In the genomic region with DNA sequence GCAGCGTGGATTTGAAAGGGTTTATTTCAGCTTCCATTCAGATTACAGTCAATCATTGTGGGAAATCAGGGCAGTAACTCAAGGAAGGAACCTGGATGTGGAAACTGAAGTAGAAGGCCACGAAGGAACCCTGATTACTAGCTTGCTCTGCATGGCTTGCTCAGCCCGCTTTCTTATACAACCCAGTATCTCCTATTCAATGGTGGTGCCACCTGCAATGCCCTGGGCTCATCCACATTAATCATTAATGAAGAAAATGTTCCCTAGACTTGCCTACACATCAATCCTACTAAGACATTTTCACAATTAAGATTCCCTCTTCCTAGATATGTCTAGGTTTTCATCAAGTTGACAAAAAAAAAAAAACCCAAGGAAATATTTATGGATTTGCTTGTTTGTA, we compare ENCODE assay signal across 19 mouse cellular contexts. TPM values are rescaled to one million over a fixed set of nuclear protein-coding genes. Genes with fewer than 3 reads are reported as not detected.
DNase-seq lines count a peak whose midpoint lies in the region; TF ChIP-seq lines count a peak whose summit lies in the region.
"Had no signal": no experiment of that assay in that cellular context is flagged by ENCODE, and none has a peak within 500 bp of the region (broad histone marks: within the 10 kb centered on the region; RNA-seq: fewer than 3 reads in every experiment).

No protein-coding gene starts in this region.

- no peak for TF ChIP-seq CTCF in kidney, adult 2 months (conservative IDR thresholded peaks at IDR 0.05; ENCODE audit: insufficient read depth, insufficient read length, low read depth, low read length)

- H3K36me3 ChIP-seq in kidney, adult 2 months (ENCODE audit: control insufficient read depth, insufficient read depth, low read length), result no peaks in the 10 kb centered on the region
- H3K36me3 ChIP-seq: embryonic facial prominence, embryonic 13.5 days; embryonic facial prominence, embryonic 15.5 days; forebrain, embryonic 10.5 days; forebrain, embryonic 12.5 days had no signal

- peaks cover 5% of the 10 kb centered on the region; the same call in 1 of the 2 replicates for H3K4me1 ChIP-seq in kidney, adult 2 months (ENCODE audit: control insufficient read depth, insufficient read depth, low read length)
- H3K4me1 ChIP-seq: embryonic facial prominence, embryonic 13.5 days; embryonic facial prominence, embryonic 15.5 days; forebrain, embryonic 10.5 days; forebrain, embryonic 12.5 days had no signal

- H3K4me3 ChIP-seq in kidney, adult 2 months (ENCODE audit: insufficient read depth, low read depth, low read length), result no peak overlapping the region
- H3K4me3 ChIP-seq: embryonic facial prominence, embryonic 13.5 days; embryonic facial prominence, embryonic 15.5 days; erythroblast, embryonic 14.5 days; forebrain, embryonic 10.5 days; forebrain, embryonic 12.5 days had no signal

- H3K27me3 ChIP-seq in kidney, adult 2 months (replicated peaks; ENCODE audit: control insufficient read depth, insufficient read depth, low read length), result no peaks in the 10 kb centered on the region
- H3K27me3 ChIP-seq: embryonic facial prominence, embryonic 13.5 days; embryonic facial prominence, embryonic 15.5 days; forebrain, embryonic 12.5 days had no signal

- TF ChIP-seq POLR2A in kidney, adult 2 months (IDR thresholded peaks at IDR 0.05; ENCODE audit: low read depth, low read length), result no peak

- DNase-seq in kidney, adult 2 months, result peak; percentile 41
- no peak for DNase-seq in kidney, postnatal 4 days
- DNase-seq in kidney, postnatal 14 days, result peak; percentile 21
- DNase-seq in kidney, adult 18-20 months, result no peak
- DNase-seq: adrenal gland, adult 2 months; adrenal gland, postnatal 10 days; adrenal gland, postnatal 25 days; cerebellum, adult 11 months; cerebellum, adult 18-20 months; cerebellum, adult 8-10 months; cerebellum, adult 9-11 months; cerebellum, postnatal 14 days; cerebellum, postnatal 36 days; embryo, embryonic 11 days had no signal

- no peak overlapping the region for H3K27ac ChIP-seq in kidney, adult 2 months (ENCODE audit: insufficient read depth, low read depth, low read length)
- H3K27ac ChIP-seq: embryonic facial prominence, embryonic 13.5 days; embryonic facial prominence, embryonic 15.5 days; forebrain, embryonic 10.5 days; forebrain, embryonic 12.5 days had no signal

- WGBS in kidney, adult 2 months, result 65% methylated on average over 3 of the region's 3 CpGs

RNA-seq across cellular contexts. Expression of gene Tax1bp1, which starts 23.2 kb away (rescaled TPM):
- polyA plus RNA-seq in kidney, adult 2 months (2012; rRNA removed), result 50.1 and 63.1 TPM in 2 replicates

RNA-seq across cellular contexts. Expression of gene Hibadh, which starts 50.2 kb away (rescaled TPM):
- polyA plus RNA-seq in kidney, adult 2 months (2012; rRNA removed), result 254 and 334 TPM in 2 replicates

Comparison
In these comparisons a context has a peak if more than half of its experiments do, and no peak if none do; other contexts are left out.
1. DNase-seq: peak in kidney, adult 2 months (single experiment) and kidney, postnatal 14 days (single experiment); none in kidney, postnatal 4 days (0 of 2) and kidney, adult 18-20 months (single experiment).